Mouse (Mus musculus) midbrain, embryonic 11.5 days (tissue): ENCODE data around the gene Gstp1. TPM values are rescaled to one million over a fixed set of nuclear protein-coding genes. Genes with fewer than 3 reads are reported as not detected.

Source experiments
- ATAC-seq: fragments of 200-750 bp; cut with Nextera tagmentation; 2 replicates; pipeline ENCODE4 v1.8.0; 2017; ENCODE audit warnings: moderate TSS enrichment, moderate library complexity; ENCODE audit not compliant: low FRiP score
- DNase-seq: peaks from one replicate; pipeline ENCODE4 v3.0.0; 2015; ENCODE audit warnings: low spot score; ENCODE audit errors: missing footprints
- H3K27ac ChIP-seq: fragments of 300-500 bp; sonication (generic); 2 replicates; pipeline ENCODE4 v1.5.1; 2014; ENCODE audit warnings: low read depth, low read length
- H3K27me3 ChIP-seq: fragments of 300-500 bp; sonication (generic); 2 replicates; pipeline ENCODE4 v1.6.1; 2014; ENCODE audit warnings: mild to moderate bottlenecking, low read length, moderate library complexity, mixed read lengths; ENCODE audit not compliant: control insufficient read depth, insufficient read depth
- H3K36me3 ChIP-seq: fragments of 300-500 bp; sonication (generic); 2 replicates; pipeline ENCODE4 v1.6.1; 2014; ENCODE audit warnings: mild to moderate bottlenecking, low read length, moderate library complexity, mixed read lengths; ENCODE audit not compliant: control insufficient read depth, insufficient read depth
- H3K4me1 ChIP-seq: fragments of 300-500 bp; sonication (generic); 2 replicates; pipeline ENCODE4 v1.6.1; 2014; ENCODE audit warnings: low read length; ENCODE audit not compliant: control insufficient read depth, insufficient read depth
- H3K4me2 ChIP-seq: fragments of 300-500 bp; sonication (generic); 2 replicates; pipeline ENCODE4 v1.6.1; 2014; ENCODE audit warnings: mild to moderate bottlenecking, moderate library complexity
- H3K4me3 ChIP-seq: fragments of 300-500 bp; sonication (generic); 2 replicates; pipeline ENCODE4 v1.5.1; 2014; ENCODE audit warnings: low read depth, low read length
- H3K9ac ChIP-seq: fragments of 300-500 bp; sonication (generic); 2 replicates; pipeline ENCODE4 v1.6.1; 2014; ENCODE audit warnings: low read length
- H3K9me3 ChIP-seq: fragments of 300-500 bp; sonication (generic); 2 replicates; pipeline ENCODE4 v1.6.1; 2016; ENCODE audit warnings: low read length; ENCODE audit not compliant: control insufficient read depth
- WGBS: fragments of 180-500 bp; shearing (Covaris S2); extraction: QIAGEN DNeasy Blood & Tissue Kit; methylation state at CpG from one replicate; pipeline ENCODE4 v1.1.7; 2014; 5-methylcytosine and 5-hydroxymethylcytosine counted together
- polyA plus RNA-seq: library from polyadenylated mRNA; unstranded; fragments of >200 nt; fragmentation: Nextera tagmentation; extraction: Ambion mirVana; gene quantifications from 2 replicates; pipeline ENCODE4 v1.2.1, GENCODE M21; 2014

The Gstp1 gene
- polyA plus RNA-seq, 1 experiment from 2014 or later = 342 TPM

DNA sequence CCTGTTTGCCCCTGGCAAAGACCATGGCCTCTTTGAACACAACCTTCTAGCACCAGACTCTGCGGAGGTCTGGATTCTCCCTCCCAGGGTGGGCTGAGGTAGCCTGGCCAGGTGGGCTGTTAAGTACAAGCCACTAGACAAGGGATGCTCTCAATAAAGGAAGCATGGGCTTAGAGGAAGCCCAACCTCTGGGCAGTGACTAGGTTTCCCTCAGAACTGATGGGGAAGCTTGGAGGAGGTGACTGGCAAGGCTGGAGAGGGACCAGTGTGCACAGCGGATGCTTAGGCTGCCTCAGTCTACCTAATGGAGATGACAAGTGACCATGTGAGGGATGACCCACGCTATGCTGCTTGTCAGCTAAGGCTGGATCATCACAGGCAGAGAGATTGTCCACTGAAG is 45.8 kb downstream of the Gstp1 start:
- Histone ChIP-seq H3K4me2 (no peak overlapping the region), H3K36me3 (no peaks in the 10 kb centered on the region), H3K4me3 (no peak overlapping the region), H3K27me3 (no peaks in the 10 kb centered on the region), H3K27ac (no peak overlapping the region), H3K9me3 (peaks cover 3% of the 10 kb centered on the region; the same call in 1 of the 2 replicates), H3K4me1 (no peaks in the 10 kb centered on the region), H3K9ac (no peak overlapping the region)
- 95% methylated on average over 3 of the region's 3 CpGs for WGBS
- ATAC-seq (no peak), DNase-seq (no peak)

DNA sequence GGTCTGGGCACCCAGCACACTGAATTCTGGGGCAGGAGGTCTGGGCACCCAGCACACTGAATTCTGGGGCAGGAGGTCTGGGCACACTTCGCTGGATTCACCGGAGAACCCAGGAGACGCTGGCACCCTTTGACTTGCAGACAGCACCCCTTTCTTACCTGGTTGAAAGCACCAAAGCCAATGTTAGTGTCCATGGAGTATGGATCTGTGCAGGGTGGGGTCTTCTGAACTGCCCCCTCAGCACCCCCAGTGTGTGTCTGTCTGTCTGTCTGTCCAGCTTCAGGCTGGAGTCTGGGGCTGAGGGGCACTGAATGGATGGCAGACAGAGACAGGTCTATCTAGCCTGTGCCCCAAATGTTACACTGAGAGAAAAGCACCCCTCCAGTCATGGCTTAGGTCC is 46.2 kb downstream of the Gstp1 start:
- H3K4me3 ChIP-seq = no peak overlapping the region
- no peak for DNase-seq
- peaks cover 3% of the 10 kb centered on the region; the same call in 1 of the 2 replicates for H3K9me3 ChIP-seq
- no peak overlapping the region for H3K27ac ChIP-seq
- H3K4me2 ChIP-seq = no peak overlapping the region
- no peaks in the 10 kb centered on the region for H3K27me3 ChIP-seq
- H3K9ac ChIP-seq = no peak overlapping the region
- no peaks in the 10 kb centered on the region for H3K4me1 ChIP-seq
- no peak for ATAC-seq
- H3K36me3 ChIP-seq = no peaks in the 10 kb centered on the region
- WGBS = 98% methylated on average over 3 of the region's 3 CpGs

DNA sequence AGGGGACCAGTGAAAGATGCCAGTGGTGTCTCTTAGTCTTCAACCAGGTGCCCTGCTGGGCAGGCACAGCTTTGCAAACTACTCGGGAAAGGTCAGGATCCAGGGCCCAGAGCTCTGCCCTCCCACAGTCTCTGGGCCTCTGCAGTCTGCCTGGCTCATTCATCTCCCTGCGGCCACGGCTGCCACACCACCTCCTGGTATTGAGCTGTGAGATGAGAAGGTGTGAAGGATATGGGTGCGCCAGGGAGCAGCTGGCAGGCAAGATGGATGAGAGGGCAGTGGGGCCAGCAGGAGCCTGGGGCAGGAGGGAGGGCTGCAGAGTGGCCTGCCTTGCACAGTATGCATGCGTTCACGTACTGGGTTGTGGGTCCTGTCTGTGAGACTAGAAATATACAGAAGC is 47.0 kb downstream of the Gstp1 start:
- H3K9ac ChIP-seq = no peak overlapping the region
- no peak overlapping the region for H3K27ac ChIP-seq
- no peaks in the 10 kb centered on the region for H3K36me3 ChIP-seq
- no peak overlapping the region for H3K4me2 ChIP-seq
- no peaks in the 10 kb centered on the region for H3K27me3 ChIP-seq
- WGBS = 74% methylated on average over 6 of the region's 6 CpGs
- no peak overlapping the region for H3K4me3 ChIP-seq
- DNase-seq = no peak
- H3K9me3 ChIP-seq = peaks cover 3% of the 10 kb centered on the region; the same call in 1 of the 2 replicates
- no peaks in the 10 kb centered on the region for H3K4me1 ChIP-seq
- no peak for ATAC-seq

DNA sequence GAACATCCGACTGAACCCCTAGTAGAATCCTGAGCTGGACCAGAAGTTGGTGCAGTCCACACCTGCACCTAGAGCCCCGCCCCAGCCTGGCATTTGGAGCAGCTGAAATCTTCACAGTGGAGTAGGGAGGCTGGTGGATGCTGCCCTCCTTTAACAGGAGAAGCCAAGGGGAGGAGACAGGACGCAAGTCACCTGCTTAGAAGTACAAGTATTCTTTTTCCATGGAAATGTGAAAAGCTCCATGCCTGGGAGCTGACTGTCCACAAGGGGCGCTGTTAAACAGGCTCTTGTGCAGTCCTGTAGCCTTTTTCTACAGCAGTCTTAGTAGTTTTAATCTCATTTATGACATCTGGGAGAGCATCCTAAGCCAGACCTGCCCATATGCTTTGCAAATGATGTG is 49.0 kb downstream of the Gstp1 start:
- Histone ChIP-seq H3K4me2 (no peak overlapping the region), H3K36me3 (no peaks in the 10 kb centered on the region), H3K9me3 (peaks cover 3% of the 10 kb centered on the region; the same call in 1 of the 2 replicates), H3K4me3 (no peak overlapping the region), H3K27ac (no peak overlapping the region), H3K27me3 (no peaks in the 10 kb centered on the region), H3K4me1 (peaks cover 8% of the 10 kb centered on the region), H3K9ac (no peak overlapping the region)
- ATAC-seq (no peak), DNase-seq (no peak)
- 87% methylated on average over 4 of the region's 4 CpGs for WGBS

DNA sequence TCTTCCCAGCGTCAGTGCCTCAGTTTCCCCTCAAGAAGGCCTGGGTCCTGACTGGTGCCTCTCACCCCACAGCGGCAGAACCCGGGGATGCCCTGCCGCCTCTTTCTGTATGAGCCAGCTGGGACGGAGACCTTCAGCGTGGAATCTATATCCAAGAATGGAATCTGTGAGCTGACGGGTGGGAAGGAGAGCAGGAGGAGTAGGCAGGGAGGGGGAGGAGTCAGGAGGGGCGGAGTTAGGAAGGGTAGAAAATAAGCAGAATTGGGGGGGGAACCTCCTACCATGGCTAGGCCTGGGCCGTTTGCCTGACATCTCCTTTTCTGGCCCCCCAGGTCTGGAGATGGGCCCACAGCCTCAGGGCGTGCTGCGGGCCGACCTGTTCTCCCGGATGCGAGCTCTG is 49.7 kb downstream of the Gstp1 start:
- no peak for ATAC-seq
- Histone ChIP-seq H3K27ac (no peak overlapping the region), H3K4me3 (no peak overlapping the region), H3K9me3 (peaks cover 3% of the 10 kb centered on the region; the same call in 1 of the 2 replicates), H3K27me3 (no peaks in the 10 kb centered on the region), H3K4me2 (no peak overlapping the region), H3K4me1 (peaks cover 14% of the 10 kb centered on the region), H3K9ac (no peak overlapping the region), H3K36me3 (no peaks in the 10 kb centered on the region)
- 92% methylated on average over 14 of the region's 14 CpGs for WGBS
- DNase-seq = no peak

DNA sequence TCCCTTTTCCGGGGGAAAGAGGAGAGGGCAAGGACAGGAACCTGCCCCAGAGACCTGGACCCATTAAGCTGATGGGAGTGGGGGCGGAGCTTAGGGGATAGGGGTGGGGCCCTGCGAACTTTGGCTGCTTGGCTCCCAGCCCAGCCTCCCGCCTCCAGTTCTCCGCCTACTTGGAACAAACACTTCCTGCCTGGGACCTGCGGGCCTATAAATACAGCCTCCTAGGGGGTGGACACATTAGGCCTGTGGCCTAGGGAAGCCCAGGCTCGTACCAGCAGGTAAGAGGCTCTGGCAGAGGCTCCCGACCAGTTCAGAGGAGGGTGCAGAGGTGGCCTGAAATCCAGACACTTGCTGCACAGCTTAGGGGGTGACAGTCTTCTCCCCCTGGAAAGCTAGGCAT is 51.5 kb downstream of the Gstp1 start, which contains the start of gene Acy3:
Gene Acy3 (plus strand): TSS at position 237 of the 400 bp plus-strand sequence.
- Histone ChIP-seq H3K9ac (peak within 1 kb of the TSS; percentile 9; the same call in 1 of the 2 replicates), H3K36me3 (no peaks in the 10 kb centered on the region), H3K4me1 (peaks cover 15% of the 10 kb centered on the region), H3K4me2 (no peak within 1 kb of the TSS), H3K9me3 (peaks cover 3% of the 10 kb centered on the region; the same call in 1 of the 2 replicates), H3K27ac (no peak within 1 kb of the TSS), H3K27me3 (no peaks in the 10 kb centered on the region), H3K4me3 (no peak within 1 kb of the TSS)
- WGBS = 27% methylated on average over 8 of the region's 8 CpGs
- DNase-seq (no peak), ATAC-seq (no peak)

Other genes with a start within 250 kb of the Gstp1 start
- gene Chka, start 186.2 kb downstream of the Gstp1 start, polyA plus RNA-seq = 50.5 and 53.0 TPM in 2 replicates
- gene Tcirg1, start 130.9 kb downstream of the Gstp1 start, polyA plus RNA-seq = 7.7 and 8.9 TPM in 2 replicates
- gene Ndufs8, start 125.2 kb downstream of the Gstp1 start, polyA plus RNA-seq = 209 and 235 TPM in 2 replicates
- 0.67 and 0.99 TPM in 2 replicates for gene Aldh3b1, start 108.2 kb downstream of the Gstp1 start, polyA plus RNA-seq
- gene Unc93b1, start 102.8 kb downstream of the Gstp1 start, polyA plus RNA-seq = 5.9 and 7.1 TPM in 2 replicates
- gene Aldh3b3, start 79.3 kb downstream of the Gstp1 start, polyA plus RNA-seq = not detected in 2 replicates
- 0.44 and 0.50 TPM in 2 replicates for gene Aldh3b2, start 65.7 kb downstream of the Gstp1 start, polyA plus RNA-seq
- gene Acy3, start 51.4 kb downstream of the Gstp1 start, polyA plus RNA-seq = 1.0 and 1.6 TPM in 2 replicates
- not detected in 2 replicates for gene Tbx10, start 45.2 kb downstream of the Gstp1 start, polyA plus RNA-seq
- 14.0 and 15.1 TPM in 2 replicates for gene Nudt8, start 37.4 kb downstream of the Gstp1 start, polyA plus RNA-seq
- 0.87 and 1.5 TPM in 2 replicates for gene Gm49405, start 37.4 kb downstream of the Gstp1 start, polyA plus RNA-seq
- 1.5 TPM in 2 replicates for gene Doc2g, start 34.7 kb downstream of the Gstp1 start, polyA plus RNA-seq
- 180 TPM in 2 replicates for gene Ndufv1, start 25.2 kb downstream of the Gstp1 start, polyA plus RNA-seq
- 1.1 and 3.8 TPM in 2 replicates for gene Gstp2, start 8.0 kb upstream of the Gstp1 start, polyA plus RNA-seq
- gene Gstp3, start 21.6 kb upstream of the Gstp1 start, polyA plus RNA-seq = not detected in 2 replicates
- not detected in 2 replicates for gene Cabp2, start 43.6 kb upstream of the Gstp1 start, polyA plus RNA-seq
- gene Cdk2ap2, start 59.2 kb upstream of the Gstp1 start, polyA plus RNA-seq = 60.8 and 73.5 TPM in 2 replicates
- 11.2 and 11.3 TPM in 2 replicates for gene Pitpnm1, start 62.0 kb upstream of the Gstp1 start, polyA plus RNA-seq
- 54.9 and 58.9 TPM in 2 replicates for gene Aip, start 87.9 kb upstream of the Gstp1 start, polyA plus RNA-seq
- not detected in 2 replicates for gene Gpr152, start 101.8 kb upstream of the Gstp1 start, polyA plus RNA-seq
- 0.11 TPM in 1 of 2 replicates, not detected in the other for gene Cabp4, start 106.0 kb upstream of the Gstp1 start, polyA plus RNA-seq
- gene Coro1b, start 110.6 kb upstream of the Gstp1 start, polyA plus RNA-seq = 105 and 127 TPM in 2 replicates
- 0.75 and 1.7 TPM in 2 replicates for gene Ptprcap, start 115.6 kb upstream of the Gstp1 start, polyA plus RNA-seq
- 35.4 and 46.8 TPM in 2 replicates for gene Rps6kb2, start 125.4 kb upstream of the Gstp1 start, polyA plus RNA-seq
- gene Carns1, start 137.5 kb upstream of the Gstp1 start, polyA plus RNA-seq = 2.5 and 2.9 TPM in 2 replicates
- 0.29 and 1.5 TPM in 2 replicates for gene Tbc1d10c, start 153.3 kb upstream of the Gstp1 start, polyA plus RNA-seq
- 874 and 929 TPM in 2 replicates for gene Ppp1ca, start 154.1 kb upstream of the Gstp1 start, polyA plus RNA-seq
- 42.4 and 43.5 TPM in 2 replicates for gene Rad9a, start 163.7 kb upstream of the Gstp1 start, polyA plus RNA-seq
- 0.31 and 0.32 TPM in 2 replicates for gene Clcf1, start 176.3 kb upstream of the Gstp1 start, polyA plus RNA-seq
- not detected in 2 replicates for gene AC109138.7, start 176.4 kb upstream of the Gstp1 start, polyA plus RNA-seq
- 12.2 and 12.6 TPM in 2 replicates for gene Pold4, start 193.9 kb upstream of the Gstp1 start, polyA plus RNA-seq
- 2.1 and 2.3 TPM in 2 replicates for gene Ssh3, start 231.2 kb upstream of the Gstp1 start, polyA plus RNA-seq
- 8.5 and 8.8 TPM in 2 replicates for gene Ankrd13d, start 245.2 kb upstream of the Gstp1 start, polyA plus RNA-seq